Mouse (Mus musculus) v-Abl transformed pro-B cells (cell line): Measurements from ENCODE around the gene Stk17b.
"Not testable (repeated sequence)": the region's sequence is repeated elsewhere in the genome, so short reads cannot be mapped to it uniquely, and the experiment has no call there.

Source experiments
- in situ Hi-C, 2 experiments: fragments of 400-800 bp; cut with MboI; formaldehyde crosslinking; loops; one replicate each; pipeline ENCODE4 v1.15.1; 2025; ENCODE audit not compliant: unreplicated experiment in 2 of 2

The Stk17b gene

DNA sequence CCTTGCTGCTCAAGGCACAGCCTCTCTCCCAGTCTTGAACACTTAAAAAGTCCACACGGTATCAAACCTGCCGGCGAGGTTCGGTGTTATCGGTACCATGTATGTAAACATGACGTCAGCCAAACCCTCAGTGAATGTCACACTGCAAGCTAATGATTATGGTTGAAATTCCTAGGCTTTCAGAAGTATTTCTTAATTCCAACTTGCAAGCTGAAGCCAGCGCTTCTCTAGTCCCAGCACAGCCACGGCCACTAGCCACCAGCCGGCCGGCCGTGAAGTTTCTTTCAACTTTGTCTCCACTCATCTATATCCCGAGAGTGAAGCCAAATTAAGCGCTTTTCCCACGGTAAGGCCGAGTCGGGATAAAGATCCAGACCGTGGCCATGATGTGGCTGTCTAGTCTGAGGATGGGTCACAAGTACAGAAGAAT lies 718 bp downstream of the Stk17b start:
- in situ Hi-C loops: loop anchor here in 1 of 2 experiments (25.0 kb wide), 1 partner anchor 1772 kb away; no protein-coding TSS in a partner anchor

DNA sequence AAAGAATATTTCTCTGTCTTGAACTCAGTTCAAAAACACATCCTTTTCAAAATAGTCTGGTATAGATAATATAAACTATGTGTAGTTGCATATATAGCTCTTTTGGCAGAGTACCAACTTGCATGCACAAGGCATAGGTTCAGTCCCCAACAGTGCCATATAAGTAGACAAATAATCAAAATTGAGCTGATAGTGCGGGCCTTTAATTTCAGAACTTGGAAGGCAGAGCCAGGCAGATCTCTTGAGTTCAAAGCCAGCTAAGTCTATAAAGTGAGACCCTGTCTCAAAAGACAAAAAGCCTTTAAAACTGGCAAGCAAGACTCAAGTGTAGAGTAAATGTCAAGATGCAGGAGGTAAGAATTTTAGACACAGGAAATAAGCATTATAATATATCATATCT lies 2.1 kb downstream of the Stk17b start:
- in situ Hi-C loops: loop anchor here in 1 of 2 experiments (25.0 kb wide), 1 partner anchor 1771 kb away; no protein-coding TSS in a partner anchor

DNA sequence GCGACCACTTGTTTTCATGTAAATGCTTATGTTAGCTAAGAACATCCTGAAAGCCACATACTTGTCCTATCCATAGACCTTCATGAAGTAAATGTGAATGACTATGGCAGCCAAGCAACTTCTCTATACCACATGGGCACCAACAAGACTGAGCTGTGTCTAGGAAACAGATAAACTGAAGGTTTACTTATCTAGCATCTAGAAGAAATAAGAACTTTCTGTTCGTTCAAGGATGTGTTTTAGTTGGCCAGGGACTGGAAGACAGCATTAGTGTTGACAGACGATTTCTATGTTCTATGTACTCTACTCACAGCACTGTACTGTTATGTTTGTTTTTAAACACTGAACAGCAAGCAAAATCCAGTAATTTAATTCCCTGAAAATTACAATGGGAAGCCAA lies 2.9 kb downstream of the Stk17b start:
- in situ Hi-C loops: loop anchor here in 1 of 2 experiments (25.0 kb wide), 1 partner anchor 1770 kb away; no protein-coding TSS in a partner anchor

DNA sequence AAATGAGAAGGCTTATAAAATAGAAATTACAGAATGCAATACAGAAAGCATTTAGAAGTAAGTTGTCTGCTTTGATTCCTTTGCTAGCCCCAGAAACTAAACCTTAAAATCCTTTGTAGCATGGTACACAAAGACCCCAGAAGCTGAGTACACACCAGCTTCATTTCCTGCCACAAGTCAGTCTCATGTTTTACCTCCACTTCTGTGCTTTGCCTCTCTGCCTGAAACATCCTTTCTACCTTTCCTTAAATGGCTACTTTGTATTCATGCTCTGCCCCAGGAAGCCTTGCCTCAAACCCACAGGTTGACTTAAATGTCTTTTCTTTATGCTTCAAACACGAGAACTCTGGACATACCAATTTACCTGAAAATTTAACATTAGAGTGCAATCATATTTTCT lies 3.7 kb downstream of the Stk17b start:
- in situ Hi-C loops: loop anchor here in 1 of 2 experiments (25.0 kb wide), 1 partner anchor 1769 kb away; no protein-coding TSS in a partner anchor

DNA sequence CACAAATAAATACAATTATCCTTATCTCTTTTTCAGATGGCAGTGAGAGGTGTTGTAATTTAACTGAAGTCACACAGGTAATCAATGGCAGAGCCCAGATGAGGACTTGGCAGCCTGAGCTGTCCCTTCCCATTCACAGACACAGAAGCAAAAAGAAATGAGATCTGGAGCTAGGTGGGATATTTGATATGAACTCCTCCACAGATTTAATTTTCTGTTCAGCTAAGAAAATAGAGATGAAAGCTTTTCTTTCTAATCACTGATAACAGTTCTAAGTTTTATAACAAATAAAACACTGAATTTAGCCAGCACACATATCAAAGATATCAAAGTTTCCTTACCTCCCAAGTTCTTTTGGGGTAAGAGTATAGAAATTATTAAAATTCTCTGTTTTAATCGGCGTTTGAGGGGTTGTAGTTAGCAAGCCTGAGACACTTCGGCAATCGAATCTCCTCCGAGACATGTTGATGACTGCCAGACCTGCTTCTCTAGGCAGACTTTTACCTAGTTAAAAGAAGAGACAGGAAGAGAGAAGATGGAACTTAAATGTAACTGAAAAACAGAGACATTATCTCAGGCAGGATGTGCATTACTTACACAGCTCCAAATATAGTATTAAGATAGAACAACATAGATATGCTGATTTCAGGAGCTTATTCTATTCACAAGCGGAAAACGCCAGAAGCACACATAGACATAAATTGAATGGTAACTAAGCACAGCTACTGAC lies 8.7 kb downstream of the Stk17b start:
- in situ Hi-C loops: loop anchor here in 1 of 2 experiments (5.0 to 25.0 kb wide), 3 partner anchors 111 to 1764 kb away; no protein-coding TSS in a partner anchor

DNA sequence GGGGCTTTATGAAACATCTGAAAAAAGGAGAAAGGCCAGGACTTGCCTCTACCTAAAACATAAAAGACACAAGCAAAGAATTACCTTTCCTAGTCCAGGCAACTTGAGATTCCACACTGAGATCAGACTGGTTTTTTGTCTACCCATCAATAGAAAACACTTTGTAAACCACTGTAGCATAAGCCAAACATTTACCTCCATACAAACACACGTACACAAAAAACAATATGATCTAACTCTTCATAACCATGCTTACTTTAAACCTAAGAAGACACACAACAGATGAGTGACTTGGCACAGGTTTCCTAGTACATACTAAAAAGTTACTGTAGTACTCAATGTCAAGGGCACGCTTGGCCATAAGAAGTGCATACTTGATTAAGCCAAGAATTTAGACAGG lies 9.5 kb downstream of the Stk17b start:
- in situ Hi-C loops: loop anchor here in 1 of 2 experiments (5.0 to 25.0 kb wide), 3 partner anchors 112 to 1763 kb away; no protein-coding TSS in a partner anchor

DNA sequence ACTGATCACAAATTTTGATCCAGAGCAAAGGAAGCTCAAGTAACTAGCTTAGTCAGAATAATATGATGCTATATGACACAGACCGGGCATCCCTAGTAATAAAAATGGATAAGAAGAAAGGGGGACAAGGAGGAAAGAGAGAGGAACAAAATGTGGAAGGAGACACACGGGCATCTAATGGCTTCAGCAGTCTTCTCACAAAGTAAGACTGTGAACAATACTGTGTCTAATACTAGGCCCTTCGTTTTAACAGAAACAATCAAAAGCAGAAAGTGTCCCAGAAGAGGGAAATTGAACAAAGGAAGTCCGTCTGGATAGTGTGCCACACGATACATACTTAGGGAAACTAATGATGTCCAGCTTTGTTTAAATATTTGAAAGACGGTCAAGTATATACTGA lies 10.0 kb downstream of the Stk17b start:
- in situ Hi-C loops: loop anchor here in 1 of 2 experiments (5.0 to 25.0 kb wide), 3 partner anchors 112 to 1763 kb away; no protein-coding TSS in a partner anchor

DNA sequence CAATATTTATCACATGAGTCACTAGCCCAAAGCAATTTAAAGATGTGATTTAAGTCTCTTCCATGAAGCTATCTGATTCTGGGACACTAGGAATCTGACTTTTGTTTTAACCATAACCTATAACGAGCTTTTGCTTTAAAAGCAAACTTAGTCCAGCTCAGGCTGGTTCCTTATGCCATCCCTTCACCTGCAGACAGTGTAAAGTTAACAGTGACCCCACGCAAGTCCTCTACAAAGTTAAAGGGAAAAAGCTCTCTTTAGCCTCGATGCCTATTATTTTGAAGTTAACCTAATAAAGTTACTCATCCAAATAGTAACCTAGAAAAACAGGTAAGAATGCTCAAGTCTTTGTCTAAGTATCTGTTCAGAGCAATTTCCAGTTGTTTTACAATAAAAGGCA lies 10.5 kb downstream of the Stk17b start:
- in situ Hi-C loops: loop anchor here in 1 of 2 experiments (10.0 kb wide), 1 partner anchor 1240 kb away; no protein-coding TSS in a partner anchor

DNA sequence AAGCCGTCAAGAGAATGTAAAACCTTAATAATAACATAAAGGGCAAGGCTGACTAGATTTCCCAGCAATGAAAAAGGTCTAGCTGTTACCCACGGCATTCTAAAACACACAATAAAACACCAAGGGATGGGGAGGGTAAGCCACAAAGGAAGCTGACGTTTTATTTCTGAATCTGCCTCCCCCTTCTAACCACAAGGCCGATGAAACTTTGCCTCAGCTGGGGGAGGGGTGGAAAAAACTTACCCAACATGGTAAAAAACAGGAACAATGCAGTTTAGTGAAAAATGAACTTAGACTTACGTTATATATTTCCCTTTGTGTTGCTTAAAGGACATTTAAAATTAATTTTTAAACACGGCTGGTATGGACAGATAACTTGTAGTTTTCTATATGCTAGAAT lies 11.0 kb downstream of the Stk17b start:
- in situ Hi-C loops: loop anchor here in 1 of 2 experiments (10.0 kb wide), 1 partner anchor 1241 kb away; no protein-coding TSS in a partner anchor

DNA sequence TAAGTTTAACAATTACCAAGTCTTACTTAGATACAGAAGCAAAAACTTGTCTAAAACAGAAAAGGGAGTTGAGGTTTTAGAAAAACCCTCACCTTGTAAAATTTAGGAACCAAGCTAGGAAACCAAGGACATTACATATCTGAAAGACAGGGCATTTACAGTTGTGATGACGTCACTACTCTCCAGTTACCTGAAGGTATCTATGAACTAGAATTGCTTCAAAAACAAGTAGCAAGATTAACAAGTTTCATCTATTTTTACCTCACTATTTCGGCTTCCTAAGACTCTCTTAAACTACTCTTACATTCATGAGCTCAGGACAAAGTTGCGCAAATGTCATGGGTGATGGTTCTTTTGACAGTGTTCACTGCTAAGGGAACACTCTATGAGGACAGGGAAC lies 12.1 kb downstream of the Stk17b start:
- in situ Hi-C loops: loop anchor here in 1 of 2 experiments (10.0 kb wide), 1 partner anchor 1242 kb away; no protein-coding TSS in a partner anchor

DNA sequence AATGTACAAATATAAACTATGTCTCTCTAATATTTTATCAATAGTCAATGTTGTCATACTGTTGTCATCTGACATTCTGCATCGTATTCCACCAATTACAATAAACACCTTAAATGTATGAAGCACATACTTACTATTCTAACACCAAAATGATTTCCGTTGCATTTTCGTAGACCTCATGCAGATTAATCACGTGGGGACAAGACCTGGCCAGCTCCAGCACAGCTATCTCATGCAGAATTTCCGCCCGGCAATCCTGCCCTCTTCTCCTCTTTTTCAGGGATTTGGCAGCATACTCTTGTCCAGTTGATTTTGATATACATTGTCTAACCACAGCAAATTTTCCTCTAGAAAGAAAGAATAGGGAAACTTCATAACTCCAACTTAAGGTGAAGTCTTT lies 13.5 kb downstream of the Stk17b start:
- in situ Hi-C loops: loop anchor here in 1 of 2 experiments (10.0 kb wide), 1 partner anchor 1243 kb away; no protein-coding TSS in a partner anchor

DNA sequence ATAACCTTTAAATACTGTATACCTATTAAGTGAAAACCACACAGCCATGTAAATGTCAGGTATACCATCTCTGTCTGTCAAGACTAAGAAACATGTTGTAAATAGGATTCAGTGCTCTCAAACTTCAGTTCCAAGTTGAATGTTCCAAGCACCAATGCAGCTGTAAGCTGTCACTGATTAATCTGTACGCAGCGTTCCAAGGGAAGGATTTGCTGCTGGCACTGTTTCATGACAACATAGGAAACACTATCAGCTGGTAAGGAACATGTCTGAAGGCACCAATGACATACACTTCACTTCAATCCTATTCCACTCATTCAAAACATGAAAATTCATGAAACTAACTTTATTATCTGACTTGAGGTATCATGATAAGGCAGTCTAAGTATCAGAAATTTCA lies 18.9 kb downstream of the Stk17b start:
- in situ Hi-C loops: no loop called here

DNA sequence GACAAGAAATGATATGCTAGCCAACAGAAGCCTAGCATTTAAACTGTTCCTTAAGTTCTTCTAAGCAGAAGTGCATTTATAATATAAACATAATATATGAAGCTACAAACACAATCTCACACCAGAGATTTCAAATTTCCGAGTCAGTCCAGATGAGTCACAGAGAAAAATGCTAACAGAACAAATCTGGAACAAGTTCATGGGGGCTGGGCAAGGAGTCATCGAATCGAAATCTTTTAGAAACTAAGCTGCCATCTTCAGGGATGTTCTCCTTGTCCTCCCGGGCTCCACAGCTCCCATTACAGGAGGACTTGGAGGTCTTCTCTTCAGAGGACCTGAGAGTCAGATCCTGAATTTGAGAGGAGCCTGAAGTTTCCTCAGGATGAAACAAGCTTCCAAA lies 27.7 kb downstream of the Stk17b start:
- in situ Hi-C loops: no loop called here

DNA sequence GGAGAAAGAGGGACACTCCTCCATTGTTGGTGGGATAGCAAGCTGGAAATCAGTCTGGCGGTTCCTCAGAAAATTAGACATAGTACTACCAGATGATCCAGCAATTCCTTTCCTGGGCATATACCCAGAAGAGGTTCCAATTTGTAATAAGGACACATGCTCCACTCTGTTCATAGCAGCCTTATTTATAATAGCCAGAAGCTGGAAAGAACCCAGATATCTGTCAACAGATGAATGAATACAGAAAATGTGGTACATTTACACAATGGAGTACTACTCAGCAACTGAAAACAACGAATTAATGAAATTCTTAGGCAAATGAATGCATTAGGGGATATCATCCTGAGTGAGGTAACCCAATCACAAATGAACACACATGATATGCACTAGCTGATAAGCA lies 31.5 kb downstream of the Stk17b start:
- in situ Hi-C loops: not testable (repeated sequence)

DNA sequence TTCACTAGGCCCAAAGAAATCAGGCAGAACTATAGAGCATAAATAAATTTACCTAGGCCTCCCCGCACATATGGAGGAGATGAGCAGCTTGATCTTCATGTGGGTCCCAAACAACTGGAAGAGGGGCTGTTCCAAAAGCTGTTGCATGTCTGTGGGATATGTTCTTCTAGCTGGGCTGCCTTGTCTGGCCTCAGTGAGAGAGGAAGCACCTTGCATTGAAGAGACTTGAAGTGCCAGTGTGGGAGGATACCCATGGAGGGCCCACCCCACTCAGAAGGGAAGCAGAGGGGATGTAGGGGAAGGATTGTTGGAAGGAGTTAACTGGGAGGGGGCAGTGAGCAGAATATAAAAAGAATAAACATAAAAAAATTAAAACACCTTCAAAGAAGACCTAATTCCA lies 33.9 kb downstream of the Stk17b start:
- in situ Hi-C loops: no loop called here

DNA sequence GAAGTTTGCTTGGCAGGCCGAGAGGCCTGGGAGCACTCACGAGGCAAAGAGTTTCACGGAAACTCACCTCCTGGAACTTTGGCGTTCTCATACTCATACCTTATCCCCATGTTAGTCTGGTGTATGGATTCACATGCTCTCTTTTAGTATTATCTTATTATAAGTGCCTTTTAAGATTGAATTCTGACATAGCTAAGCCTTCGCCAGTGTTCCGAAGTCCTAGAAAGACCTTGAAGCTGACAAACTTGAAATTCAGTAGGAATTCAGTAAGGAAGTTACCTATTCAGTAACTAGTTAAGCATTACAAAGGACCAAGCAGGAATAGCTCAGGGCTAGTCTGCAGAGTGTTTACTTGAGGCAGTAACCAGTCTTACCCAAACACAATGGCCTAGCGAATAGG lies 34.3 kb downstream of the Stk17b start:
- in situ Hi-C loops: not testable (repeated sequence)

DNA sequence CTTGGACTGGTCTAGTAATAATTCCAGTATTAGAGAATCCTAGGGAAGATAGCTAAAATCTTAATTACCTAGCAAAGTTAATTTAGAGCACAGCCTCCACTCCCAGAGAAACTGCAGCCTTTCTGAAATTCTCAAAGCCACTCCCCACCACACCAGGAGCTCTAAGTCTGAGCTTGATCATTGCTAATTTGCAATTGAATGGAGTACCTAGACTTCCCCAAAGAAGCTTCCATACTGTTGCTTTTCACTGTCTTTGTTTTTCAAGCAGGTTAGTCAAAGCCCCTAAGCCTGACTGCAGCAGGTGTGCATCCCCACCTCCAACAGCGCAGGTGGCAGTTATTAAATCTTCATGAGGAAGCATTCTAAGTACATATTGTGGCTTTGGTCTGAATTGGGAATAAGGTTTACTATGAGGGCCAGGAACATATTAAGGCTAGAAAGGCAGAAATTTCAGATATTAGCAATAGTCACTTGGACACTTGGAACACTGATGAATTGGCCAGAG lies 35.1 kb downstream of the Stk17b start:
- in situ Hi-C loops: not testable (repeated sequence)

DNA sequence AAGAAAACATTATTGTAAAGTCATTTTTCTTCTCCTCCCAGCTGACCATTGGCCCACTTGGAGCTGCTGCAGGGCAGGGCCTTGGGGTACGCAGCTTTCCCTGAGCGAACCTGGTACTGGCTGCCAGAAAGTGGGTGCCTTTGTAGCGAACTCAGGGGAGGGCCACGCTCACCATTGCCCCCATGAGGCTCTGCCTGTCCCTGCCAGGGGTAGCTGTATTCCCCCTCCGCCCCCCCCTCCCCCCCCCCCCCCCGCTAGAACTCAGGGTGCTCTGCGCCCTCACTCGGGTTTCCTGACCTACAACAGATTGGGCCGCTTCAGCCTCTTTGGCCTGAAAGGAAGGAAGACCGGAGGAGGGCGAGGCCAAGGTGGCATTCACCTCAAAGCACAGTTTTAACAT lies 36.5 kb downstream of the Stk17b start:
- in situ Hi-C loops: no loop called here

DNA sequence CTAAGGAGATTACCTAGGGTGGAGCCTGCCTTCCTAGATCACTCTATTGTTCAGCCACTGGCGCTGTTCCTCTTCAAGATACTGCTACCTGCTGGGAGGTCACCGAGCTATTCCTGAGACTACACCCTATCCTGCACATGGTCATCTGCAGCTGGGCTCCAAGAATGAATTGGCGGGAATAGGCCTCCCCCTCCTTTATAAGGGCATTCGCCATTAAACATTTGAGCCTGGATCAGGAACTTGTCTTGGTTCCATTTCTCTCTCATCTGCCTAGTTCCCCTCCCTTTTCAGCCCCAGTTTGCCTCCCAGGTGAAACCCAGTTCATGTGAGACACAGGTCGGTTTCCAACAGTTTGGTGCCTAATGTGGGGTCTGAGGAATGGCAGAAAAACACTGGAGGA lies 39.0 kb downstream of the Stk17b start:
- in situ Hi-C loops: no loop called here

DNA sequence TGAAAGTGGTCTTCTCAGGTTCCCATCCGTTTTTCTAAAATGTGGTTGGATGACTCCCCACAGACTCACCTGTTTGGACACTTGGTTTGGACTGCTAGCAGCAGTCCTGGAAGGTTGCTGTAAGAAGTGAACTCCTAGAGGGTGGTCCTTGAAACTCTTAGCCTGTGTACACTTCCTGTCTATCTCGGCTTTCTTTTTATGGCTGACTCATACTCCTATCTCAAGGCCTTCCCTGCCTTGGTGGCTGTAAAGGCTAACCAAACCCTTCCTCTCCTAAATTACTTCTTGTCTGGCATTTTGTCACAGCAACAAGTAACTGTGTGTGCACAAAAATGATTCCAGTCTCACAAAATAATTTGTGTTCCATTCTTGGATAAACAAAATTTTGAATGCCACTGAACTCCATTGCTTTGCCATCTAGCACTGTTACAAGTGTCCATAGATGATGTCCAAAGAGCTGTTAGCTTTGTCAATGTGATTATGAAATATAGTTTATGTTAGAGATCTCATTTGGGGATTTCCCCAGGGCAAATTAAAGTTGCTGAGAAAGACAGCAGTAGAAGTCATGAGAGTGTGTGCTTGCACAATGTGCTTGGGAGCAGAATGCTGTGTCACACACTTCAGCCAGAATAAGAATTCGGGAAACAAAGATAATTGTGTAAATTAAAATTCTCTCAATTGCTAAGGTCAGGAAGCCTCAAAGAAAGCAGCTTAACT lies 43.1 kb downstream of the Stk17b start:
- in situ Hi-C loops: no loop called here

DNA sequence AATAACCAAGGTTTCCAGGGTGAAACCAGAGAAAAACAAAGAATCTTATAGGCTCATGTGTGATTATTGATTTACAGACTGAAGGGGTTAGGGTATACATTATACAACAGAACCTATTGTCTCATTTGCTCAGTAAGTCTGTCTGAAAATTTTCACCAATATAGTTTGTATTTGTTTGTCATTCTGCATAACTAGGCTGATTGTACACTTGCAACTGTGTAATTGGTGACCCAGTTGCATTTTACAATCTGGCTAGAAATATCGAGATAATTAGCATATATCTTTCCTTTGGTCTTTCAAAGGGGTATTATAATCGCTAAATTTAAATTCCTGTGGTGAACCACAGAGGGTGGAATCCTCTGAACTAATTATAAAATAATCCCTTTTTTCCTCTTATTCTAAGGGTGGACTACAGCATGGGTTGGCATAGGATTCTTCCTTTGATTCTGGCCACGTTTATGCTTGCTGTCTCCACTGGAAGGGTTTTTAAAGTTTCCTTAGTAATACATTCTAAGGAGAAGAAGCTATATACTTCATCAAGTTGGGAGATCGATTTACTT lies 44.2 kb downstream of the Stk17b start:
- in situ Hi-C loops: no loop called here
